Mouse (Mus musculus): ENCODE data around the gene Fcer1g.

Gene Fcer1g

GRCm38 (mm10) chr1:171234126-171234525, at the start of gene Fcer1g:
Fcer1g (minus strand) TSS chr1:171234365.
- no peak for DNase-seq (ENCODE audit: low spot score)

DNA sequence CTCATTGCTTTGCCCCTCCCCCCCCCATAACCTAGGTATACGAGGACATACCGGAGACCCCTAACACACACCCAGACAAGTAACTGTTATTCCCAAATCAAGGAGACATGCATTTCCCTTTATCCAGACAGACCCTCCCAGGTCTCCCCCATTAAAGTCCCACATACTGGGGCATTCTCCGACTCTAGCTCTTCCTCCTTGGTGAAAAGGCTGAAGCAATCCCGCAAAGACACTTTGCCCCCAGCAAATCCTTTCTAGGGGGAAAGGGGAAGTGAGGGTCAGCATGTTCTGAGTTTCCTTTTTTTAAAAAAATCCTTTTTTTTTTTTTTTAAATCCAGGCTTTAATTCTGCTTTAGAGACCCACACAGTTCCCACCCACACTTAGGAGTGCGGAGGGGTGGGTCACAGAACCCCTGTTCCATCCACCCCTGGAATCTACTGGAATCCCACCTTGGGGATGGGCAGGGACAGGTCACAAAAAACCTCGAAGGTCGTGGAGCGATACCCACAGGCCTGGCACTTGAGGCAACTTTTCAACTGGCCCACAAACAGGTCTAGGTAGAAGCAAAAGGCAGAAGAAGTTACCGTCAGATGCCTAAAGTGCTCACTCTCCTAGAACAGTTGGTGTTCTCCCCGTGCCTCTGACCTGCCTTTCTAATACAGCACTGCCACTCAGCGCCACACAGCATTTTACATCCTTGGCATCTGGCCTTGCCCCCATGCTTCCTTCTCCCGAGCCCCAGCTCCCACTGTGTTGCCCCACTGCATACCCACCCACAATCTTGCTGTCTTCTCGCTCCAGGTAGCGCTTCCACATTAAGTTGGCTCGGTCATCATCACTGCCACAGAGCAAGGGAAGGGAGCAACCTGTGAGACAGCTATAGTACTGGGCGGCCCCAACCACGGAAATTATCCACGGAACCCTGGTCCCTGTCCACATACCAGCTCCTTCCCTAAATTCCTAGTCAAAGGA, 49.3 kb upstream of the Fcer1g start:
- no peak for DNase-seq (ENCODE audit: low spot score)

- no peak for DNase-seq (ENCODE audit: low spot score)
Observed at GRCm38 (mm10) chr1:171282086-171282805, 48.1 kb upstream of the Fcer1g start.

DNA sequence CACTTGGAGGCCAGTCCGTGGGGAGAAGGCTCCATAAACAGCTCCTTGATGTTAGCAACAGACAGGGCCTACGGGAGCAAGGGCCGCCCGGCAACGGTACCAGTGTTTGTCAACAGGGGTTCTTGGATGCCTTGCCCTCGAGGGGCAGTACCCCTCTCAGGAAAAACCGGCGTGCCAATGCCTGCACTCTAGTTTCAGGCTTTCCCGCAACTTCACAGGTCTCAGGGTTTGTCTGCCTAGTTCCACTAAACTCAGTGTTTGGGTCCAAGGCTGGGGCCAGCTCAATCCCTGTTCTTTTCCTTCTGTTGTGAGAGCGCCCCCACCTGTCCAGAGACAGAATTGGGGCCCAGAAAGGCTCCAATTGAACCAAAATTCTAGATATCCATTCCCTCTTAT, 47.4 kb upstream of the Fcer1g start:
- peak; percentile 87 for DNase-seq (ENCODE audit: low spot score)

DNA sequence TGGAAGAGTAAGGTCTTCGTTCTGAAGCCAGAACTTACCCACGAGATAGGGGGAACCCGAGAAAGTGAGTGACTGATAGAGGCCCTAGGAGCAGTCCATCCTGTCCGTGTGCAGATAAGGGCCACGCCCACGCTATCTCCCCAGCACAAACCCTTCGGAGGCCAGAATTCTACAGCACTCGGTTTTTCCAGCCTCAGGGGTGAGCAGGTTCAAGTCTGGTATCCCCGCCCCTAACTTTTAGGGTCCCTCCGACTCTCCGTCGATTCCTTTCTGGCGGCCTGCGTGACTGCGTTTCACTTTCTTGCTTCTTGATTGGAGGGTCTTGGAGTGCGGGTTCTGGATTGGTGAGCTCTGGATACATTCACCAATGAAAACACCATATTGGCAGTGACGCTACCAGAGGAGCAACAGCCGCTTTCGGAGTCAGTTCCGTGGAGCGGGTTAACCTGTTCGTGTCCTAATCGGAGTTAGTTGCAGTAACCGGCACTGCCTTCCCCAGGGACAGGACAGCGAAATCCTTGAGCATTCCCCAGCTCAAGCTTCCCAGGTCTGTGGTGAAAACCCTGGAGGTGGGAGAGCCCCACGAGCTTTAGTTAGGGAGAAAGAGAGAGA, 46.9 kb upstream of the Fcer1g start, which contains the start of gene Ppox:
Ppox (minus strand) TSS at position 271 of the 612 bp plus-strand sequence.
- peak; percentile 96 for DNase-seq (ENCODE audit: low spot score)

DNA sequence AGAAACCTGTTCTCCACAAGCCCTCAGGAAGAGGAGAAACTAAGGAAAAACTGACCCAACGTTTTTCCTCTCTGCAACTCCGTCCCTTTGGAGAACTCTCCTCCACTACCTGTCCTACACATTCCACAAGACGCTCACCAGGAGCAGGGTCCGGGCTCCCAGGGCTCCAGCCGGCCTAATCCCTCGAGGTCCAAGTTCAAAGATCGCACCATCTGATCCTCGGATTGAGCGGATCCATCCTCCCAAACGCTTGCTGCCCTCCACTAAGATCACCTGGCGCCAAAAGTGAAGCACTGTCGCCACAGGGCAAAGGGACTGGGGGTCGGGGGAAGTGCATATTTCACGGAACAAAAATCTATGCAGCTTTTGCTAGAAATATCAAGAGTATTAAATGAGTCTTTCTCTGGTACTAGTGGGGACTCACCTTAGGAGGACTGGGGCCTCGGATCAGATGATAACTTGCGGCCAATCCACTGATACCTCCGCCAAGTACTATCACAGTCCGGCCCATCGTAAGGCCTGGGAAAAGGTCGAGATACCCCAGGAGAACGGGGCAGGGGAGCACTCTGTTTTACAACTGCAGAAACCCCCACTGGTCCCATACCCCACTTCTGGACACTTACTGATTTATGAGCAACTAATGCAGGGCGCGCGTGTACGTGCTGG, 46.2 kb upstream of the Fcer1g start:
- DNase-seq (ENCODE audit: low spot score), result no peak

- DNase-seq (ENCODE audit: low spot score), result no peak
Observed at GRCm38 (mm10) chr1:171279721-171280120, 45.6 kb upstream of the Fcer1g start.

GRCm38 (mm10) chr1:171279012-171279705, 45.0 kb upstream of the Fcer1g start:
- DNase-seq (ENCODE audit: low spot score), result no peak

DNA sequence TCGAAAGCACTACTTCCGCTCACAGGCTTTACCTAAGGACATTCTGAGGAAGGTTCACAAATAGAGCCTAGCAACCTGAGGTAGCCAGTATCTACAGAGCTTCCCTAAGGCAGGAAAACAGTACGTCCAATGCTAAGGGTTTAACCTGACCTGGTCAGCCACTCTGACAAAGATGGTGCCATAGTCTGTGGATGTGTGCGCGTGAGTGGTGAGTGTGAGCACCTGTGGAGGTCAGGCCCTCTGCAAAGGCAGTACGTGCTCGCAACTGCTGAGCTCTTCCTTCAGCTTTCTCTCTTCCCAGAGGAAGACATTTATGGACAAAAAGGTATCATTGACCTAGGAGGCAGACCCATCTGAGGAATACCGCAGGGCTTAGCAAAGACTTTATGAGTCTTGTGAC, 44.3 kb upstream of the Fcer1g start:
- no peak for DNase-seq (ENCODE audit: low spot score)

- no peak for DNase-seq (ENCODE audit: low spot score)
Observed at GRCm38 (mm10) chr1:171277736-171278135, 43.6 kb upstream of the Fcer1g start.

- DNase-seq (ENCODE audit: low spot score), result no peak
Observed at GRCm38 (mm10) chr1:171276110-171276748, 42.1 kb upstream of the Fcer1g start.

DNA sequence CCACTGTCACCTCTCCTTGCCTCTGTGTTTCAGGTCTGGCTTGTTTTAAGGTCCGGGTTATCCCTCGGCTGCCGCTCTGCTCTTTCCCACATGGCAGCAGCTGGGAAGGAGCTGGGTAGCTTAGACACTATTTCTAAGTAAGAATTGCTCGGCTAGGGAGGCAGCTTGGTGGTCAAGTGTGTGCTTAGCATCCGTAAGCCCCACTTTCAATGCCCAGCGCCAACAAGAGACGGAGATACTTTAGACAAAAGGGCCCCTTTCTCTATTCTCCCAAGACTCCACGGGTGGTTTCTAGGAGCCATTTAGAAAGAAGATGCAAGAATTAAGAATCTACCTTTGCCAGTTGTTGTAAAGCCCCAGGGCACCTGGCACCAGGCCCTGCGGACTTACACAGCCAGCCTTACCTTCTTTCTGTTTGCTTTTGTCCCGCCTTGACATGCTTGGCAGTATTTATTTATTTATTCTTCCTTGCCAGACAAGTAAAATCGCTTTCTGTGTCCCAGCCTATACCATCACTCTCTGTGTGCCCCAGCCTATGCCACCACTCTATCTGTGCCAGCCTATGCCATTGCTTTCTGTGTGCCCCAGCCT, 41.1 kb upstream of the Fcer1g start:
- DNase-seq (ENCODE audit: low spot score), result no peak

GRCm38 (mm10) chr1:171274171-171274570, 40.0 kb upstream of the Fcer1g start:
- no peak for DNase-seq (ENCODE audit: low spot score)

- DNase-seq (ENCODE audit: low spot score), result no peak
Observed at GRCm38 (mm10) chr1:171272086-171272485, 37.9 kb upstream of the Fcer1g start.

DNA sequence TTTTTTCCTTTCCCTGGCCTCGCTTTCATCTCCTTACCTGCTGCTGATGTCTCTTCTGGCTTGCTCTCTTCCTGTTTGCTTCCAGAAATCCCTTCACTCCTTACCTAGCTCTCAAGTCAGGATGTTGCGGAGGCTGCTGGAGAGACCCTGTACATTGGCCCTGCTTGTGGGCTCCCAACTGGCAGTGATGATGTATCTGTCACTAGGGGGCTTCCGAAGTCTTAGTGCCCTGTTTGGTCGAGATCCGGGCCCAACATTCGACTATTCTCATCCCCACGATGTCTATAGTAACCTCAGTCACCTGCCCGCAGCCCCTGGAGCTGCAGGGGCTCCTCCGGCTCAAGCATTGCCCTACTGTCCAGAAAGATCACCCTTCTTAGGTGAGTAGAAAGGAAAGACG, 37.5 kb upstream of the Fcer1g start:
- DNase-seq (ENCODE audit: low spot score), result no peak

- DNase-seq (ENCODE audit: low spot score), result no peak
Observed at GRCm38 (mm10) chr1:171271196-171271595, 37.0 kb upstream of the Fcer1g start.

DNA sequence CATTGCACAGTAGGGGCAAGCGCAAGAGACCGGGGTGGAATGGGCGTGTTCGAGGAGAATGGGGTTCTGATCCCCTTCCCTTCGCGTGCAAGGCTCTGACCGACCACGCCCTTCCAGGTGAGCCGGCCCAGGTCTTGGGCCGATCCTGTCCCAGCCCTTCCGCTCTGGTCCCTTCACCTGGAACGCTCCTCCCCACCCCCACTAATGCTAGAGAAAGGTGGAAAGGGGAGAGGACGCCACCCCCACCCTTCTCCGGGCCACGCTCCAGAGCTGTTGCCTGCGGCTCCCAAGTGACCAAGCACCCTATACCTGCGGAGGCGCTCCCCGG, 36.4 kb upstream of the Fcer1g start:
- no peak for DNase-seq (ENCODE audit: low spot score)

DNA sequence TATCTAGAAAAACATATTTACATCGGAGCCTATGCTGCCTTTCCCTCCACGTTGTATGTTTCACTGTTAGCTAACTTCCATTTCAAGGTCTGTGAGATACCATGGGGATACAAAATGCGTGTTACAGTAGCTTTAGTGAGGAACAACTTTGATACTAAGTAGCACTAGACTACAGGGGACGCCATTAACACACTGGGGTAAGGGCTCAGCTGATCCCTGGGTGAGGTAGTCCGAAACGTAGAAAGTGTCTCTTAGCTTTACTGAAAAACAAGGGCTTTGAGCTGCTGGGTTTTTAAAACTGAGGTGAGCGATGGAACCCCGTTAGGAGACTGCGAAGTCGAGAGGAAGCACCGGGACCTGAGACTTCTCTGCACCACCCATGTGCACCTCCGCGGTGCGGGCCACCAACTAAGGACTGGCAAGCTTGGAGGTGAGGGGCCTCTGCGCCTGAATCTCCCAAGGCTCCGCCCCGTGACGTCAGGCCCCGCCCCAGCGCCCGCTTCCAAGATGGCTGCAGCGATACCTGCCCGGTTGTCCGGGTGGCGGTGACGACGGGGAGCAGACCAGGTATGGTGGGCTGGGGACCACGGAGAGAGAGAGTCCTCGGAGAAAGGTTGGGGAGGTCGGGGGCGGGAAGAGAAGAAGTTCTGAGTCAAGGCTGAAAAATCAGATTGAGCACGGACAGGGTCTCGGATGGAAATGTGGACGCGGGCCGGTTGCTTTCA, 35.8 kb upstream of the Fcer1g start, which contains the start of gene B4galt3:
B4galt3 (plus strand) TSS at position 481 of the 725 bp plus-strand sequence.
- peak; percentile 89 for DNase-seq (ENCODE audit: low spot score)

- DNase-seq (ENCODE audit: low spot score), result no peak
Observed at GRCm38 (mm10) chr1:171268341-171268740, 34.2 kb upstream of the Fcer1g start.
